Comparison of ENCODE assay signal across 20 mouse cellular contexts in genomic region chr7:66791022-66791421, GRCm38 (mm10). TPM values are rescaled to one million over a fixed set of nuclear protein-coding genes. Genes with fewer than 3 reads are reported as not detected.
DNase-seq lines count a peak whose midpoint lies in the region; ATAC-seq and TF ChIP-seq lines count a peak whose summit lies in the region.
"Had no signal": no experiment of that assay in that cellular context is flagged by ENCODE, and none has a peak within 500 bp of the region (broad histone marks: within the 10 kb centered on the region; RNA-seq: fewer than 3 reads in every experiment).

No protein-coding gene starts in this region.

- ATAC-seq in kidney, embryonic 16.5 days (ENCODE audit: low FRiP score, low TSS enrichment), result no peak
- no peak for ATAC-seq in lung, embryonic 16.5 days (ENCODE audit: low read depth)
- ATAC-seq in lung, postnatal 0 days, result no peak
- ATAC-seq in stomach, embryonic 16.5 days (ENCODE audit: insufficient read depth, low FRiP score), result no peak
- no peak for ATAC-seq in erythroblast, adult 5-6 weeks (replicated peaks; ENCODE audit: low FRiP score, poor library complexity, severe bottlenecking)
- ATAC-seq: forebrain, embryonic 13.5 days; forebrain, embryonic 15.5 days; forebrain, postnatal 0 days had no signal

- H3K4me3 ChIP-seq in kidney, embryonic 16.5 days (ENCODE audit: low read length), result no peak overlapping the region
- H3K4me3 ChIP-seq in lung, embryonic 16.5 days (ENCODE audit: low read length), result no peak overlapping the region
- no peak overlapping the region for H3K4me3 ChIP-seq in lung, postnatal 0 days (ENCODE audit: low read depth, low read length)
- H3K4me3 ChIP-seq in stomach, embryonic 16.5 days (replicated peaks; ENCODE audit: low read length), result no peak overlapping the region
- no peak overlapping the region for H3K4me3 ChIP-seq in embryonic facial prominence, embryonic 10.5 days
- H3K4me3 ChIP-seq: embryonic facial prominence, embryonic 13.5 days; embryonic facial prominence, embryonic 15.5 days; forebrain, embryonic 13.5 days; forebrain, embryonic 15.5 days had no signal

- peak overlapping the region; percentile 44; the same call in 1 of the 2 replicates for H3K27ac ChIP-seq in kidney, embryonic 16.5 days (ENCODE audit: low read length)
- peak overlapping the region; percentile 63; the same call in 1 of the 2 replicates for H3K27ac ChIP-seq in lung, embryonic 16.5 days (ENCODE audit: low read length)
- no peak overlapping the region for H3K27ac ChIP-seq in lung, postnatal 0 days (ENCODE audit: low read length)
- H3K27ac ChIP-seq in stomach, embryonic 16.5 days (ENCODE audit: low read length), result peak overlapping the region; percentile 87
- H3K27ac ChIP-seq in embryonic facial prominence, embryonic 10.5 days (replicated peaks), result no peak overlapping the region
- H3K27ac ChIP-seq: embryonic facial prominence, embryonic 13.5 days; embryonic facial prominence, embryonic 15.5 days; forebrain, embryonic 13.5 days; forebrain, embryonic 15.5 days had no signal

- 76% methylated on average over 3 of the region's 3 CpGs for WGBS in kidney, embryonic 16.5 days
- WGBS in lung, embryonic 16.5 days, result 92% methylated on average over 3 of the region's 3 CpGs
- WGBS in lung, postnatal 0 days, result 91% methylated on average over 3 of the region's 3 CpGs
- 86% methylated on average over 3 of the region's 3 CpGs for WGBS in stomach, embryonic 16.5 days
- 92% methylated on average over 3 of the region's 3 CpGs for WGBS in embryonic facial prominence, embryonic 10.5 days

- H3K9ac ChIP-seq in kidney, embryonic 16.5 days (replicated peaks; ENCODE audit: low read length), result no peak overlapping the region
- no peak overlapping the region for H3K9ac ChIP-seq in lung, embryonic 16.5 days (ENCODE audit: low read length)
- no peak overlapping the region for H3K9ac ChIP-seq in lung, postnatal 0 days (replicated peaks; ENCODE audit: low read depth)
- no peak overlapping the region for H3K9ac ChIP-seq in stomach, embryonic 16.5 days (ENCODE audit: low read length)
- H3K9ac ChIP-seq: embryonic facial prominence, embryonic 13.5 days; embryonic facial prominence, embryonic 15.5 days; forebrain, embryonic 13.5 days; forebrain, embryonic 15.5 days; forebrain, postnatal 0 days had no signal

- no peaks in the 10 kb centered on the region for H3K27me3 ChIP-seq in kidney, embryonic 16.5 days (ENCODE audit: insufficient read depth, low read length)
- H3K27me3 ChIP-seq in lung, embryonic 16.5 days (ENCODE audit: control insufficient read depth, insufficient read depth, low read depth, low read length), result no peaks in the 10 kb centered on the region
- no peaks in the 10 kb centered on the region for H3K27me3 ChIP-seq in lung, postnatal 0 days (replicated peaks; ENCODE audit: insufficient read depth, low read length)
- H3K27me3 ChIP-seq in stomach, embryonic 16.5 days (ENCODE audit: control insufficient read depth, insufficient read depth, low read length), result no peaks in the 10 kb centered on the region
- no peaks in the 10 kb centered on the region for H3K27me3 ChIP-seq in embryonic facial prominence, embryonic 10.5 days (replicated peaks; ENCODE audit: low read depth, poor library complexity, severe bottlenecking)
- H3K27me3 ChIP-seq: embryonic facial prominence, embryonic 13.5 days; embryonic facial prominence, embryonic 15.5 days; forebrain, embryonic 13.5 days; forebrain, embryonic 15.5 days had no signal

- H3K9me3 ChIP-seq in kidney, embryonic 16.5 days (ENCODE audit: low read length), result no peaks in the 10 kb centered on the region
- 0 out of 2 replicates have a peak, but pooled peaks cover 2% of the 10 kb centered on the region for H3K9me3 ChIP-seq in lung, embryonic 16.5 days (ENCODE audit: control insufficient read depth, low read length)
- H3K9me3 ChIP-seq in lung, postnatal 0 days (ENCODE audit: low read length), result no peaks in the 10 kb centered on the region
- H3K9me3 ChIP-seq in stomach, embryonic 16.5 days (replicated peaks; ENCODE audit: control insufficient read depth, low read length), result no peaks in the 10 kb centered on the region
- H3K9me3 ChIP-seq in embryonic facial prominence, embryonic 10.5 days, result no peaks in the 10 kb centered on the region
- H3K9me3 ChIP-seq: embryonic facial prominence, embryonic 13.5 days; embryonic facial prominence, embryonic 15.5 days; forebrain, embryonic 13.5 days; forebrain, embryonic 15.5 days had no signal

- no peak for DNase-seq in kidney, adult 18-20 months
- no peak for DNase-seq in lung, postnatal 0 days (ENCODE audit: low spot score)
- DNase-seq in embryonic facial prominence, embryonic 10.5 days (ENCODE audit: low spot score), result no peak
- DNase-seq: adrenal gland, adult 2 months; adrenal gland, postnatal 10 days; adrenal gland, postnatal 25 days; cerebellum, adult 11 months; cerebellum, adult 18-20 months; cerebellum, adult 9-10 months; cerebellum, postnatal 25 days; forebrain, postnatal 0 days had no signal

- H3K4me1 ChIP-seq in kidney, embryonic 16.5 days (ENCODE audit: insufficient read depth, low read length), result peaks cover 17% of the 10 kb centered on the region
- H3K4me1 ChIP-seq in lung, embryonic 16.5 days (replicated peaks; ENCODE audit: control insufficient read depth, insufficient read depth, low read length), result peaks cover 19% of the 10 kb centered on the region
- H3K4me1 ChIP-seq in lung, postnatal 0 days (ENCODE audit: insufficient read depth, low read depth, low read length), result 0 out of 2 replicates have a peak, but pooled peaks cover 3% of the 10 kb centered on the region
- peaks cover 10% of the 10 kb centered on the region for H3K4me1 ChIP-seq in stomach, embryonic 16.5 days (ENCODE audit: control insufficient read depth, insufficient read depth, low read length)
- H3K4me1 ChIP-seq in embryonic facial prominence, embryonic 10.5 days, result peaks cover 25% of the 10 kb centered on the region
- H3K4me1 ChIP-seq: embryonic facial prominence, embryonic 15.5 days had no signal

- no peak for TF ChIP-seq CTCF in lung, postnatal 0 days (IDR thresholded peaks at IDR 0.05)

- H3K36me3 ChIP-seq in kidney, embryonic 16.5 days (ENCODE audit: insufficient read depth, low read length), result no peaks in the 10 kb centered on the region
- H3K36me3 ChIP-seq in lung, embryonic 16.5 days (ENCODE audit: control insufficient read depth, insufficient read depth, low read length), result no peaks in the 10 kb centered on the region
- no peaks in the 10 kb centered on the region for H3K36me3 ChIP-seq in lung, postnatal 0 days (ENCODE audit: insufficient read depth, low read length)
- H3K36me3 ChIP-seq in stomach, embryonic 16.5 days (ENCODE audit: control insufficient read depth, insufficient read depth, low read length), result 0 out of 2 replicates have a peak, but pooled peaks cover 3% of the 10 kb centered on the region
- H3K36me3 ChIP-seq in embryonic facial prominence, embryonic 10.5 days (replicated peaks), result no peaks in the 10 kb centered on the region
- H3K36me3 ChIP-seq: embryonic facial prominence, embryonic 13.5 days; embryonic facial prominence, embryonic 15.5 days; forebrain, embryonic 15.5 days had no signal

- TF ChIP-seq EP300 in lung, postnatal 0 days (IDR thresholded peaks at IDR 0.05), result no peak

- no peak overlapping the region for H3K4me2 ChIP-seq in kidney, embryonic 16.5 days (replicated peaks; ENCODE audit: low read depth, low read length)
- H3K4me2 ChIP-seq in lung, embryonic 16.5 days (ENCODE audit: low read depth, low read length), result no peak overlapping the region
- no peak overlapping the region for H3K4me2 ChIP-seq in lung, postnatal 0 days (replicated peaks; ENCODE audit: low read depth, low read length)
- no peak overlapping the region for H3K4me2 ChIP-seq in stomach, embryonic 16.5 days (ENCODE audit: low read depth, low read length)
- H3K4me2 ChIP-seq: embryonic facial prominence, embryonic 13.5 days; embryonic facial prominence, embryonic 15.5 days; forebrain, embryonic 13.5 days; forebrain, embryonic 15.5 days had no signal

RNA-seq across cellular contexts. Expression of gene Cers3, which starts 47.7 kb away (rescaled TPM):
- 1.7 and 2.7 TPM in 2 replicates for polyA plus RNA-seq in kidney, embryonic 16.5 days (2015; fragmentation: Nextera tagmentation; extraction: Ambion mirVana)
- 5.4 and 6.0 TPM in 2 replicates for polyA plus RNA-seq in lung, embryonic 16.5 days (2015; fragmentation: Nextera tagmentation; extraction: Ambion mirVana)
- polyA plus RNA-seq in lung, postnatal 0 days (2015; fragmentation: Nextera tagmentation; extraction: Ambion mirVana), result 5.7 and 7.1 TPM in 2 replicates
- 19.4 and 27.8 TPM in 2 replicates for polyA plus RNA-seq in stomach, embryonic 16.5 days (2015; fragmentation: Nextera tagmentation; extraction: Ambion mirVana)
- 0.88 and 1.3 TPM in 2 replicates for polyA plus RNA-seq in embryonic facial prominence, embryonic 10.5 days (2016; fragmentation: Nextera tagmentation; extraction: Ambion mirVana)
- total RNA-seq in erythroblast, adult 5-6 weeks (2015; ENCODE audit: low replicate concordance), result not detected in 2 replicates
- not detected in 2 replicates for total RNA-seq in erythroblast, adult 5-6 weeks (2017; ENCODE audit: low replicate concordance)
- total RNA-seq: MEL had no signal

RNA-seq across cellular contexts. Expression of gene Adamts17, which starts 48.5 kb away (rescaled TPM):
- polyA plus RNA-seq in kidney, embryonic 16.5 days (2015; fragmentation: Nextera tagmentation; extraction: Ambion mirVana), result 3.6 and 4.7 TPM in 2 replicates
- 15.4 and 15.9 TPM in 2 replicates for polyA plus RNA-seq in lung, embryonic 16.5 days (2015; fragmentation: Nextera tagmentation; extraction: Ambion mirVana)
- 14.1 and 14.5 TPM in 2 replicates for polyA plus RNA-seq in lung, postnatal 0 days (2015; fragmentation: Nextera tagmentation; extraction: Ambion mirVana)
- 5.3 and 5.9 TPM in 2 replicates for polyA plus RNA-seq in stomach, embryonic 16.5 days (2015; fragmentation: Nextera tagmentation; extraction: Ambion mirVana)
- polyA plus RNA-seq in embryonic facial prominence, embryonic 10.5 days (2016; fragmentation: Nextera tagmentation; extraction: Ambion mirVana), result 2.4 and 2.6 TPM in 2 replicates
- total RNA-seq in erythroblast, adult 5-6 weeks (2015; ENCODE audit: low replicate concordance), result not detected in 2 replicates
- not detected in 2 replicates for total RNA-seq in erythroblast, adult 5-6 weeks (2017; ENCODE audit: low replicate concordance)

Comparison
In these comparisons a context has a peak if more than half of its experiments do, and no peak if none do; other contexts are left out.
1. H3K27ac ChIP-seq: peak in kidney, embryonic 16.5 days (single experiment), lung, embryonic 16.5 days (single experiment) and stomach, embryonic 16.5 days (single experiment); none in lung, postnatal 0 days (single experiment) and embryonic facial prominence, embryonic 10.5 days (single experiment).